Mouse (Mus musculus) spleen, postnatal 14 days (tissue): ENCODE measurements around the gene Tbc1d24.

Experiments
- DNase-seq, 2 experiments: peaks; one replicate each; pipeline ENCODE4 v3.0.0; 2021 to 2022; ENCODE audit warnings: low spot score in 2 of 2

The Tbc1d24 gene

GRCm38 (mm10) chr17:24205284-24205888, at the start of gene Tbc1d24:
Gene Tbc1d24 (minus strand): TSS chr17:24205562.
- DNase-seq = peak; percentile 78 to 80

- no peak for DNase-seq
These were observed 47.0 kb upstream of the Tbc1d24 start for GRCm38 (mm10) chr17:24252329-24252728.

GRCm38 (mm10) chr17:24251320-24252069, 46.1 kb upstream of the Tbc1d24 start, which contains the start of gene Ccnf:
Gene Ccnf (minus strand): TSS chr17:24251484.
- peak; percentile 95 for DNase-seq

- DNase-seq = no peak
These were observed 45.6 kb upstream of the Tbc1d24 start for GRCm38 (mm10) chr17:24250988-24251319.

DNA sequence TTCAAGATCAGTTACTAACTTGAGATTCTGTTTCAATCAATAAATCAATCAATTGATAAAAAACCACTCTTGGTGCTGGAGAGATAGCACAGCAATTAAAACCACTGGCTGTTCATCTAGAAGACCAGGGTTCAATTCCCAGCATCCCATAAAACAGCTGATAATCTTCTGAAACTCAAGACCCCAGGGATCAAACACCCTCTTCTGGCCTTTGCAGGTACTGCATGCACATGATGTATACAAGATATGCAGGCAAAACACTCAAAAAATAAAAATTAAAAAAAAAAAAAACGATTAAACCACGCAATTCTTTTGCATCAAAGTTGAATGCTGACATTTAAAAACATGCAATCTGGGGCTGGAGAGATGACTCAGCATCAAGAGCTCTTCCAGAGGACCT, 43.3 kb upstream of the Tbc1d24 start:
- peak in 1 of 2 experiments; percentile 31 for DNase-seq

GRCm38 (mm10) chr17:24244061-24244460, 38.7 kb upstream of the Tbc1d24 start:
- no peak for DNase-seq

- DNase-seq = peak; percentile 33 to 66
These were observed 38.1 kb upstream of the Tbc1d24 start for GRCm38 (mm10) chr17:24243311-24243969.

- DNase-seq = no peak
These were observed 31.6 kb upstream of the Tbc1d24 start for GRCm38 (mm10) chr17:24236921-24237320.

DNA sequence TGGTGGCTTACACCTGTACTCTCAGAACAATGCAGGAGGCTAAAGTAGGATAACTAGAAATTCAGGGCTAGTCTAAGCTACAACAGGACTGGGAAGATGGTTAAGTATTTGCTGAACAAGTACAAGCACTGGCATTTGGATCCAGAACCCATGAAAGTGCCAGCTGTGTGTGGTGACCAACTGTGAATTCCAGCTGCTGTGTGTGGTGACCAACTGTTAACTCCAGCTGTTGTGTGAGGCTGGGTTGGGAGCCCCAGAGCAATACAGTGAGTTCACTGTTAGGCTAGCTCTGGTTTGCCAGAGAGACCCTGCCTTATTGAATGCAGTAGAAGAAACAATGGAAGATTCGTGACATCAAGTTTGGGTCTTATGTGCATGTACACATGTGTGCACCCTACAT, 31.1 kb upstream of the Tbc1d24 start:
- no peak for DNase-seq

DNA sequence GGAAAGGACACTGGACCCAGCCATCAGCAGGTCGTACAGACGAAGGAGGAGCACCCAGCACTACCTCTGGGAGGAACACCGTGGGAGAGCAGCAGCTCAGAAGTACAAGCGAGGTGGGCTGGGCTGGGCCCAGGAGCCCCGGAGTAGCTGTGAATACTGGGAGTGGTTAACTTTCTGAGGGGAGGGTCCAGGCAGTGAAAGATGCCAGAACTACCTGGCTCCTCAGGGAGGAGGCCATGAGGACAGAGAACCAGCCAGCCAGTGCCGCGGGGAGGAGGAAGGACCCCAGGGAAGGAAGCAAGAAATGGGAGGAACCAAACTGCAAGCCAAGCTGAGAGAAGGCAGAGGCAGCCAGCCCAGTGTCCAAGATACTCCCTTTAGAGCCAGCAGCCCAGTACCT, 22.6 kb upstream of the Tbc1d24 start:
- no peak for DNase-seq

GRCm38 (mm10) chr17:24226721-24227120, 21.4 kb upstream of the Tbc1d24 start:
- no peak for DNase-seq

DNA sequence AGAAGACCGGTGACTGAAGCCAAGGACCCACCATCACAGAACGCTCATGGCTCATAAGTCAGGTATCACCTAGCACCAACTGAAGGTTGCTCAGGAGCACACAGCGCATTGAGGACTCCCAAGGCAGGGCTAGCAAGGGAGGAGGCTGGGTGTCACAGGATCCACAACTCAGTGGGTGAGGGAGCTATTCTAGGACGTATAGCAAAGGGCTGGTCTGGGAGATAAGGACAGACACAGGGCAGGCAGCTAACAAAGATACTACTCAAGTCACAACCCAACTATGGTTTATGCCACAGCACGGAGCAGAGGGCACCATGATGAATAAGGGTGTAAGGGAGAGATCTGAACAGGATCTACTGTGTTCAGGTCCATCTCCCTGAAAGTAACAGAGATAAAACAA, 20.5 kb upstream of the Tbc1d24 start:
- no peak for DNase-seq

DNA sequence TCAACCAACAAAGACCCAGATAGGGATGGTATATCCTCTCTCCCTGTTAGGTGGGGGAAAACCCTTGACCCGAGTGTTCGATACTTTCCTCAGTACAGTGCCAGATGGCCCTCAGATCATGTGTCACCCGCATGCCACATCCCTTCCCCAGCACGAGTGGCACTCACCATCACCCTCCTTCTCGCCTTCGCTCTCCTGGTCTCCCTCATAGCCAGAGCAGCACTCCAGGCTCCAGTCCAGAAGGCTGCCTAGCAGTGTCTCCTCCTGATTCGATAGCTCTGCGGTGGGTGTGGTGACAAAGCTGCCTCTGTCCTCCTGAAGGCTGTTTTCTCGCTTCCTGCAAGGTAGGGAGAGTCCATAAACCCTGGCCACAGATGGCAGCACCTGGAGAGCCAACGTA, 19.4 kb upstream of the Tbc1d24 start:
- DNase-seq = no peak

DNA sequence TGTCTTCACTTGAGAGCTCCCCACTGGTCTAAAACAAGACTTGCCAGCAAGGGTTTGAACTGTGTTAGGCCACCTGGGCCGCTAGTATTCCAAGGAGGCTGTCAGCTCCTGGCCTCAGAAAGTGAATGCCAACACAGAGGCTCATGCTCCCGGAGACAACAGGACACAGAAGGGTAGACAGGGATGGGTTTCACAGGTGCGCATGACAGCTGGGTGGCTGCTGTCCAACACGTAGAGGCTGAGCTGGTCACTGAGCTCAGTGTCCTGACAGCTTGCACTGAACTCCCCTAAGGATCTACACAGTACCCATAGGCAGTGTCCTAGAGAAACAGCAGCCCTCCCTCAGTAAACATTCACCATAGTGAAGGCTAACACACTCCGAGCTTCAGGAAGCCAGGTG, 18.2 kb upstream of the Tbc1d24 start:
- no peak for DNase-seq

DNA sequence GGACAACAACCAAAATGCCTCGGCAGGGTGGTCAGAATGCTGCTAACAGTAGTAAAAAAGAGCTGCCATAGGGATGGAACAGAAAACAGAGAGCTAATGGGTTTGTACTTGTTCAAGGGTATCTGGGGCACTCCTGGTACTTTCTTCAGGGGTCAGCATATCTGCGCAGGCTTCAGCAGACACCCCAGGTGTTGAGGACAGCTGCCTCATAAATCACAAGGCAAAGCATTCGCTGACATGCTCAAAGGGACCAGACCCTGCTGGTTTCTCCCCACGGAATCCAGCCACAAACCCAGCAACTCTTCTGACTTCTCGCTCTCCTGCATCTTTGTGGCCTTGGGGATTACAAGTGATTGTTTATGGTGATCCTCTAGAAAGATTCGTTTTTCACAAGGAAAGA, 17.3 kb upstream of the Tbc1d24 start:
- DNase-seq = no peak

- peak; percentile 82 to 83 for DNase-seq
These were observed 15.4 kb upstream of the Tbc1d24 start, which contains the start of gene Tedc2 for GRCm38 (mm10) chr17:24220435-24221411. Gene Tedc2 (minus strand): TSS chr17:24220851.

GRCm38 (mm10) chr17:24216836-24217235, 11.5 kb upstream of the Tbc1d24 start:
- no peak for DNase-seq

- no peak for DNase-seq
These were observed 7.8 kb upstream of the Tbc1d24 start for GRCm38 (mm10) chr17:24213186-24213585.

- DNase-seq = no peak
These were observed 7.2 kb upstream of the Tbc1d24 start for GRCm38 (mm10) chr17:24212441-24213018.

DNA sequence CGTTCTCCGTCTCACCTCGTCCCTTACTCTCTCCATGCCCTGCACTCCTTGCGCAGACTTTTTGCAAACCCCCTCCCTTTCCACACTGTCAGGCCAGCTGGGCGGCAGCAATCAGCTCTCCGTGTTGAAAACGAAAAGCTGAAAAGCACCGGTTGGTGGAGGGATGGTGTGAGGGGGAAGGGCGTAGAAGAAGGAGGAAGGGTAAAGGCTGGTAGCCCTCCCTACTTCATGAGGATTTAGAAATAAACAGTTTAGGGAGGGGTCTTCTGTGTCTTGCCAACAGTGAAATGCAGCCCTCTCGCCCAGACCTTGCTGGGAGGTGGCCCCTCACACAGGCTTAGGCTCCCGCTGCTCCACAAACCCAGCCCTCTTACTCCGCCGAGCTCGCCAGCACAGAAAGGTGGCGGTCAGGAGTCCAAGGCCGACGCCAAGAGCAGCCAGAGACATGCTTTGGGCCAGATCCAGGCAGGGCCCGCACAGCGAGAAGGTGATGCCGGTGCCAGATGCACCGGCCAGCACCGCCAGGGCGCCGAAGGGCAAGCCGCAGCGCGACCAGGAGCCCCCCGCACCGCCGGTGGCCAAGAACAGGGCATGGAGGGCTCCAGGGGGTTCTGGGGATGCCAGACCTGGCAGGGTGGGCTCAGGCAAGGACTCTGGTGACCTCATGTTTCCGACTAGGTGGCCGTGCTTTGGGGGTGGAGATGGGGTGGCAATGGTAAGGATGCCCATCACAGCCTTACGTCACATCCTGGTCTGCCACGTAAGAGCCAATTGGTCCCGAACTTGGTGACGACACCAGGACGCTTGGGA, 6.5 kb upstream of the Tbc1d24 start:
- DNase-seq = no peak
